Mouse (Mus musculus): Measurements from ENCODE around the gene Ets1.

Ets1 gene

GRCm38 (mm10) chr9:32616516-32617429, 19.2 kb upstream of the Ets1 start:
- no peak for DNase-seq (ENCODE audit: low spot score)

- DNase-seq (ENCODE audit: low spot score), result no peak
Observed at GRCm38 (mm10) chr9:32617430-32617768, 18.6 kb upstream of the Ets1 start.

GRCm38 (mm10) chr9:32618544-32619120, 17.4 kb upstream of the Ets1 start:
- DNase-seq (ENCODE audit: low spot score), result no peak

GRCm38 (mm10) chr9:32619661-32620060, 16.4 kb upstream of the Ets1 start:
- no peak for DNase-seq (ENCODE audit: low spot score)

GRCm38 (mm10) chr9:32620446-32620845, 15.6 kb upstream of the Ets1 start:
- DNase-seq (ENCODE audit: low spot score), result no peak

- no peak for DNase-seq (ENCODE audit: low spot score)
Observed at GRCm38 (mm10) chr9:32629385-32629981, 6.5 kb upstream of the Ets1 start.

- no peak for DNase-seq (ENCODE audit: low spot score)
Observed at GRCm38 (mm10) chr9:32631341-32631740, 4.7 kb upstream of the Ets1 start.

GRCm38 (mm10) chr9:32632237-32632636, 3.8 kb upstream of the Ets1 start:
- DNase-seq (ENCODE audit: low spot score), result no peak

GRCm38 (mm10) chr9:32644981-32645380, 9.0 kb downstream of the Ets1 start:
- DNase-seq (ENCODE audit: low spot score), result no peak

- peak; percentile 8 for DNase-seq (ENCODE audit: low spot score)
Observed at GRCm38 (mm10) chr9:32645475-32645874, 9.5 kb downstream of the Ets1 start.

GRCm38 (mm10) chr9:32646539-32647258, 10.7 kb downstream of the Ets1 start:
- DNase-seq (ENCODE audit: low spot score), result peak; percentile 9

- no peak for DNase-seq (ENCODE audit: low spot score)
Observed at GRCm38 (mm10) chr9:32647506-32648250, 11.7 kb downstream of the Ets1 start.

GRCm38 (mm10) chr9:32648286-32648685, 12.3 kb downstream of the Ets1 start:
- DNase-seq (ENCODE audit: low spot score), result no peak

GRCm38 (mm10) chr9:32650738-32651137, 14.7 kb downstream of the Ets1 start:
- no peak for DNase-seq (ENCODE audit: low spot score)

- DNase-seq (ENCODE audit: low spot score), result no peak
Observed at GRCm38 (mm10) chr9:32652112-32652511, 16.1 kb downstream of the Ets1 start.

GRCm38 (mm10) chr9:32654305-32654704, 18.3 kb downstream of the Ets1 start:
- no peak for DNase-seq (ENCODE audit: low spot score)

GRCm38 (mm10) chr9:32656351-32656844, 20.4 kb downstream of the Ets1 start:
- no peak for DNase-seq (ENCODE audit: low spot score)

GRCm38 (mm10) chr9:32657124-32657523, 21.1 kb downstream of the Ets1 start:
- DNase-seq (ENCODE audit: low spot score), result no peak

GRCm38 (mm10) chr9:32660406-32660960, 24.5 kb downstream of the Ets1 start:
- DNase-seq (ENCODE audit: low spot score), result no peak

GRCm38 (mm10) chr9:32661071-32661470, 25.1 kb downstream of the Ets1 start:
- DNase-seq (ENCODE audit: low spot score), result no peak

- no peak for DNase-seq (ENCODE audit: low spot score)
Observed at GRCm38 (mm10) chr9:32661561-32661960, 25.5 kb downstream of the Ets1 start.
